In the genomic region with DNA sequence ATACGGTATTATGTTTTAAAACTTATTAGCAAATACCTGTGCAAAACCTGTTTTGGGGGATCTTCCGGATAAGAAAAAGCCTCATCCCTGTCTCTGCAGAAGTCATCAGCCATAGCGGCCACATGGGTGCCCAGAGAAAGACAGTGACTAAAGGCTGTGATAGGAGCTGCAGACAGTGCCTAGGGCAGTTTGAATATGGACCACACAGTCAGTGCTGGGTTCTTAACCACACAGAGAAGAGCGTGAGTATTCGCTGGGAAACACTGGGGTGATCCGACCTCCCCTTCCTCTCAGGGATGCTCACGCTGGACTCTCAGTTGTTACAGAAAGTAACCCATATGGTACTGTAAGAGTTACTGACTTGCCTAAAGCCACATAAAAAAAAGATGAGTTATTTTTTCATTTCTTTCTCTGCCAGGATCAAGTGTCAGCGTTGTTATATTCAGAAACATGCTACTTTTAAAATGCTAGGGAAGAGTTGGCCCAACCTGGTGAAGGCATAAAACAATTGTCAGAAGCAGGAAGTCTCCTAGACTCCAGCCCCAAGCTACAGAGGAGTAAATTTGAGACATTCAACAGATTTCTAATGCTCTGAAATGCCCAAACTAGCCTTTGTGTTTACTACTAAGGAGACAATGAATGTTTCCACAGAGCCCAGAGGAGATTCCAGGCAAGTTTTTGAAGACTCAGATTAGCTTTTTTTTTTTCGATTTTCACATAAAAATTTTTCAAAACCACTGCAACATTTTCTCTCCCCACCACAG, we compare ENCODE assay signal across 10 mouse cellular contexts.
DNase-seq lines count a peak whose midpoint lies in the region; ATAC-seq and TF ChIP-seq lines count a peak whose summit lies in the region.
"Had no signal": no experiment of that assay in that cellular context is flagged by ENCODE, and none has a peak within 500 bp of the region (broad histone marks: within the 10 kb centered on the region; RNA-seq: fewer than 3 reads in every experiment).

No protein-coding gene starts in this region.

- H3K4me1 ChIP-seq in kidney, embryonic 16.5 days (ENCODE audit: insufficient read depth, low read length) = peaks cover 6% of the 10 kb centered on the region; the same call in 1 of the 2 replicates
- 0 out of 2 replicates have a peak, but pooled peaks cover 2% of the 10 kb centered on the region for H3K4me1 ChIP-seq in embryonic fibroblast, embryonic 13.5 days (ENCODE audit: control insufficient read depth, insufficient read depth, low read length)
- H3K4me1 ChIP-seq in midbrain, embryonic 14.5 days (ENCODE audit: control insufficient read depth, insufficient read depth, low read length) = peaks cover 3% of the 10 kb centered on the region; the same call in 1 of the 2 replicates

- H3K4me2 ChIP-seq in kidney, embryonic 16.5 days (replicated peaks; ENCODE audit: low read depth, low read length) = 0 out of 2 replicates have a peak overlapping the region, but pooled peaks have one; percentile 12
- no peak overlapping the region for H3K4me2 ChIP-seq in midbrain, embryonic 14.5 days (ENCODE audit: low read length)

- no peaks in the 10 kb centered on the region for H3K27me3 ChIP-seq in kidney, embryonic 16.5 days (ENCODE audit: insufficient read depth, low read length)
- H3K27me3 ChIP-seq in midbrain, embryonic 14.5 days (ENCODE audit: control insufficient read depth, insufficient read depth, low read length) = no peaks in the 10 kb centered on the region

- H3K9me3 ChIP-seq in kidney, embryonic 16.5 days (ENCODE audit: low read length) = no peaks in the 10 kb centered on the region
- no peaks in the 10 kb centered on the region for H3K9me3 ChIP-seq in midbrain, embryonic 14.5 days (ENCODE audit: control insufficient read depth, low read length)

- no peaks in the 10 kb centered on the region for H3K36me3 ChIP-seq in kidney, embryonic 16.5 days (ENCODE audit: insufficient read depth, low read length)
- no peaks in the 10 kb centered on the region for H3K36me3 ChIP-seq in midbrain, embryonic 14.5 days (ENCODE audit: control insufficient read depth, insufficient read depth, low read length)

- H3K9ac ChIP-seq in kidney, embryonic 16.5 days (replicated peaks; ENCODE audit: low read length) = no peak overlapping the region
- no peak overlapping the region for H3K9ac ChIP-seq in midbrain, embryonic 14.5 days (replicated peaks; ENCODE audit: low read length)
- H3K9ac ChIP-seq: liver, postnatal 0 days had no signal

- no peak overlapping the region for H3K4me3 ChIP-seq in kidney, embryonic 16.5 days (ENCODE audit: low read length)
- H3K4me3 ChIP-seq in embryonic fibroblast, embryonic 13.5 days (ENCODE audit: insufficient read depth, low read length) = no peak overlapping the region
- no peak overlapping the region for H3K4me3 ChIP-seq in midbrain, embryonic 14.5 days (replicated peaks; ENCODE audit: low read depth, low read length)

- 0 out of 2 replicates have a peak overlapping the region, but pooled peaks have one; percentile 3 for H3K27ac ChIP-seq in kidney, embryonic 16.5 days (ENCODE audit: low read length)
- H3K27ac ChIP-seq in embryonic fibroblast, embryonic 13.5 days (ENCODE audit: insufficient read depth, low read length) = peak overlapping the region; percentile 67
- no peak overlapping the region for H3K27ac ChIP-seq in midbrain, embryonic 14.5 days (replicated peaks; ENCODE audit: low read depth, low read length)

- 0 out of 2 replicates have a peak, but pooled peaks have one; percentile 27 for ATAC-seq in kidney, embryonic 16.5 days (ENCODE audit: low FRiP score, low TSS enrichment)
- no peak for ATAC-seq in midbrain, embryonic 14.5 days (ENCODE audit: low FRiP score, low TSS enrichment)
- ATAC-seq: liver, postnatal 0 days had no signal

- DNase-seq in embryo, embryonic 10.5 days (ENCODE audit: low spot score) = peak; percentile 21
- no peak for DNase-seq in embryo, embryonic 10 days (ENCODE audit: low spot score)
- no peak for DNase-seq in kidney, postnatal 25 days
- DNase-seq in midbrain, embryonic 14.5 days = peak; percentile 8
- no peak for DNase-seq in cerebellum, postnatal 10 days
- no peak for DNase-seq in cerebellum, adult 11-12 months
- DNase-seq: liver, postnatal 0 days; thymus, adult 18-20 months had no signal

- no peak for TF ChIP-seq POLR2A in embryonic fibroblast, embryonic 13.5 days (IDR thresholded peaks at IDR 0.05; ENCODE audit: low read depth, low read length)

- WGBS in kidney, embryonic 16.5 days = 65% methylated on average over 9 of the region's 9 CpGs
- WGBS in midbrain, embryonic 14.5 days = 62% methylated on average over 9 of the region's 9 CpGs

- no peak for TF ChIP-seq CTCF in embryonic fibroblast, embryonic 13.5 days (IDR thresholded peaks at IDR 0.05; ENCODE audit: borderline replicate concordance, insufficient read depth, low read length)

Comparison
In these comparisons a context has a peak if more than half of its experiments do, and no peak if none do; other contexts are left out.
1. DNase-seq: peak in embryo, embryonic 10.5 days (single experiment) and midbrain, embryonic 14.5 days (single experiment); none in embryo, embryonic 10 days (single experiment), kidney, postnatal 25 days (0 of 2), cerebellum, postnatal 10 days (0 of 2) and cerebellum, adult 11-12 months (single experiment).